8 mouse cellular contexts compared by ENCODE assay signal in genomic region chr3:159841458-159841857, GRCm38 (mm10). TPM values are rescaled to one million over a fixed set of nuclear protein-coding genes. Genes with fewer than 3 reads are reported as not detected.
DNase-seq lines count a peak whose midpoint lies in the region; ATAC-seq and TF ChIP-seq lines count a peak whose summit lies in the region.

No protein-coding gene starts in this region.

- peaks cover 2% of the 10 kb centered on the region; the same call in 1 of the 2 replicates for H3K4me1 ChIP-seq in spleen, adult 2 months (ENCODE audit: control insufficient read depth, insufficient read depth, insufficient read length)
- H3K4me1 ChIP-seq in forebrain, embryonic 12.5 days, result peaks cover 18% of the 10 kb centered on the region
- peaks cover 27% of the 10 kb centered on the region for H3K4me1 ChIP-seq in megakaryocyte, embryonic 14.5 days

- no peaks in the 10 kb centered on the region for H3K36me3 ChIP-seq in spleen, adult 2 months (ENCODE audit: control insufficient read depth, insufficient read depth, low read length)
- H3K36me3 ChIP-seq in forebrain, embryonic 12.5 days (replicated peaks), result no peaks in the 10 kb centered on the region
- H3K36me3 ChIP-seq in megakaryocyte, embryonic 14.5 days (replicated peaks; ENCODE audit: low read length), result peaks cover under 1% of the 10 kb centered on the region

- DNase-seq in spleen, adult 2 months (ENCODE audit: low read depth in 1 of 2, low spot score in 2 of 2), result no peak
- DNase-seq in spleen, postnatal 4 days (ENCODE audit: low spot score in 2 of 2), result no peak
- DNase-seq in thymus, postnatal 25 days, result peak; percentile 9
- no peak for DNase-seq in urinary bladder, postnatal 14 days (ENCODE audit: low spot score)
- no peak for DNase-seq in right cerebral cortex, postnatal 36 days (ENCODE audit: low spot score in 2 of 2)

- H3K27me3 ChIP-seq in spleen, adult 2 months (ENCODE audit: control insufficient read depth, insufficient read depth, low read length), result no peaks in the 10 kb centered on the region
- peaks cover 49% of the 10 kb centered on the region for H3K27me3 ChIP-seq in forebrain, embryonic 12.5 days
- no peaks in the 10 kb centered on the region for H3K27me3 ChIP-seq in megakaryocyte, embryonic 14.5 days (replicated peaks)

- TF ChIP-seq POLR2A in spleen, adult 2 months (IDR thresholded peaks at IDR 0.05; ENCODE audit: low read depth, low read length), result no peak

- no peak for TF ChIP-seq CTCF in spleen, adult 2 months (IDR thresholded peaks at IDR 0.05; ENCODE audit: extremely low read depth, insufficient read depth, insufficient read length, insufficient replicate concordance)

- H3K9me3 ChIP-seq in forebrain, embryonic 12.5 days, result no peaks in the 10 kb centered on the region
- H3K9me3 ChIP-seq in megakaryocyte, embryonic 14.5 days, result no peaks in the 10 kb centered on the region

- H3K27ac ChIP-seq in spleen, adult 2 months (ENCODE audit: insufficient read depth, low read length), result peak overlapping the region; percentile 35; the same call in 1 of the 2 replicates
- H3K27ac ChIP-seq in forebrain, embryonic 12.5 days, result no peak overlapping the region

- no peak for ATAC-seq in forebrain, embryonic 12.5 days (ENCODE audit: low FRiP score)
- peak; percentile 43 for ATAC-seq in inflammation-experienced regulatory T-cells, adult 6 months

- peak overlapping the region; percentile 79 for H3K4me2 ChIP-seq in forebrain, embryonic 12.5 days

- H3K9ac ChIP-seq in forebrain, embryonic 12.5 days, result peak overlapping the region; percentile 62

- H3K4me3 ChIP-seq in spleen, adult 2 months (ENCODE audit: extremely low read depth, insufficient read depth, insufficient read length), result peak overlapping the region; percentile 13; the same call in 1 of the 2 replicates
- H3K4me3 ChIP-seq in forebrain, embryonic 12.5 days (replicated peaks), result peak overlapping the region; percentile 52
- H3K4me3 ChIP-seq in megakaryocyte, embryonic 14.5 days (replicated peaks), result peak overlapping the region; percentile 96

- 13% methylated on average over 3 of the region's 3 CpGs for WGBS in spleen, adult 2 months
- 19% methylated on average over 3 of the region's 3 CpGs for WGBS in forebrain, embryonic 12.5 days

RNA-seq across cellular contexts. Expression of gene Wls, which starts 2.0 kb away (rescaled TPM):
- 4.5 and 4.9 TPM in 2 replicates for polyA plus RNA-seq in spleen, adult 2 months (2012; rRNA removed)
- 65.9 and 87.8 TPM in 2 replicates for polyA plus RNA-seq in forebrain, embryonic 12.5 days (2016; fragmentation: Nextera tagmentation; extraction: Ambion mirVana)
- 100 to 1,000 TPM; 101 to 132 (median 113) TPM for polyA plus RNA-seq in inflammation-experienced regulatory T-cells, adult 6 months (2017; shearing (Covaris generic))
- 0.62 and 6.9 TPM in 2 replicates for polyA plus RNA-seq in megakaryocyte, embryonic 14.5 days (2012; ENCODE audit: insufficient read depth, low replicate concordance)

Comparison
In these comparisons a context has a peak if more than half of its experiments do, and no peak if none do; other contexts are left out.
1. H3K4me3 ChIP-seq: peak in every context shown above with its lines; median percentile 96 in megakaryocyte, embryonic 14.5 days; 52 in forebrain, embryonic 12.5 days; 13 in spleen, adult 2 months.